Mouse (Mus musculus) kidney, embryonic 14.5 days (tissue): ENCODE measurements around the gene Atad5. TPM values are rescaled to one million over a fixed set of nuclear protein-coding genes. Genes with fewer than 3 reads are reported as not detected.

ENCODE experiments used
- ATAC-seq: fragments of 200-750 bp; cut with Nextera tagmentation; 2 replicates; pipeline ENCODE4 v1.8.0; 2017; ENCODE audit warnings: moderate number of reproducible peaks, mild to moderate bottlenecking, moderate TSS enrichment, moderate library complexity; ENCODE audit not compliant: low FRiP score, low TSS enrichment
- H3K27ac ChIP-seq: fragments of 300-500 bp; sonication (generic); 2 replicates; pipeline ENCODE4 v1.5.1; 2014; ENCODE audit warnings: low read depth, mild to moderate bottlenecking, low read length, moderate library complexity, mixed read lengths
- H3K27me3 ChIP-seq: fragments of 300-500 bp; sonication (generic); 2 replicates; pipeline ENCODE4 v1.6.1; 2014; ENCODE audit warnings: mild to moderate bottlenecking, low read length; ENCODE audit not compliant: control insufficient read depth, insufficient read depth
- H3K36me3 ChIP-seq: fragments of 300-500 bp; sonication (generic); 2 replicates; pipeline ENCODE4 v1.6.1; 2014; ENCODE audit warnings: low read length, mixed read lengths; ENCODE audit not compliant: control insufficient read depth, insufficient read depth
- H3K4me1 ChIP-seq: fragments of 300-500 bp; sonication (generic); 2 replicates; pipeline ENCODE4 v1.6.1; 2014; ENCODE audit warnings: low read length, mixed read lengths; ENCODE audit not compliant: control insufficient read depth, insufficient read depth
- H3K4me2 ChIP-seq: fragments of 300-500 bp; sonication (generic); replicated peaks from 2 replicates; pipeline ENCODE4 v1.6.1; 2014; ENCODE audit warnings: low read depth, mild to moderate bottlenecking, low read length
- H3K4me3 ChIP-seq: fragments of 300-500 bp; sonication (generic); 2 replicates; pipeline ENCODE4 v1.5.1; 2014; ENCODE audit warnings: mild to moderate bottlenecking, low read length
- H3K9ac ChIP-seq: fragments of 300-500 bp; sonication (generic); 2 replicates; pipeline ENCODE4 v1.6.1; 2014; ENCODE audit warnings: low read depth, mild to moderate bottlenecking, low read length, moderate library complexity
- H3K9me3 ChIP-seq: fragments of 300-500 bp; sonication (generic); 2 replicates; pipeline ENCODE4 v1.6.1; 2016; ENCODE audit warnings: low read length; ENCODE audit not compliant: control insufficient read depth
- WGBS: fragments of 180-500 bp; shearing (Covaris S2); extraction: QIAGEN DNeasy Blood & Tissue Kit; methylation state at CpG from one replicate; pipeline ENCODE4 v1.1.7; 2014; 5-methylcytosine and 5-hydroxymethylcytosine counted together
- polyA plus RNA-seq: library from polyadenylated mRNA; unstranded; fragments of >200 nt; fragmentation: Nextera tagmentation; extraction: Ambion mirVana; gene quantifications from 2 replicates; pipeline ENCODE4 v1.2.1, GENCODE M21; 2014

Gene Atad5
- polyA plus RNA-seq, 1 experiment from 2014 or later, result 15.8 TPM

- H3K9ac ChIP-seq, result no peak overlapping the region
- WGBS, result 77% methylated on average over 7 of the region's 7 CpGs
Observed at GRCm38 (mm10) chr11:80163362-80164116, 74.3 kb downstream of the Atad5 start.

GRCm38 (mm10) chr11:80164224-80164623, 75.0 kb downstream of the Atad5 start:
- no peak for ATAC-seq
- WGBS, result 34% methylated on average over 2 of the region's 2 CpGs
- Histone ChIP-seq H3K9me3 (no peaks in the 10 kb centered on the region), H3K27ac (no peak overlapping the region), H3K4me3 (no peak overlapping the region), H3K4me2 (no peak overlapping the region), H3K9ac (no peak overlapping the region), H3K36me3 (no peaks in the 10 kb centered on the region), H3K4me1 (no peaks in the 10 kb centered on the region), H3K27me3 (no peaks in the 10 kb centered on the region)

More at GRCm38 (mm10) chr11:80163362-80164116, 74.3 kb downstream of the Atad5 start:
- Histone ChIP-seq H3K4me3 (no peak overlapping the region), H3K4me1 (no peaks in the 10 kb centered on the region), H3K9me3 (no peaks in the 10 kb centered on the region), H3K27me3 (no peaks in the 10 kb centered on the region), H3K4me2 (no peak overlapping the region), H3K27ac (peak overlapping the region; percentile 69), H3K36me3 (no peaks in the 10 kb centered on the region)
- ATAC-seq, result no peak

- H3K27ac ChIP-seq, result no peak overlapping the region
- H3K4me3 ChIP-seq, result no peak overlapping the region
- WGBS, result 92% methylated on average over 9 of the region's 9 CpGs
- H3K9me3 ChIP-seq, result no peaks in the 10 kb centered on the region
- H3K4me1 ChIP-seq, result no peaks in the 10 kb centered on the region
- H3K9ac ChIP-seq, result no peak overlapping the region
- no peak for ATAC-seq
- H3K4me2 ChIP-seq, result no peak overlapping the region
- no peaks in the 10 kb centered on the region for H3K36me3 ChIP-seq
- H3K27me3 ChIP-seq, result no peaks in the 10 kb centered on the region
Observed at GRCm38 (mm10) chr11:80168121-80168520, 78.9 kb downstream of the Atad5 start.

DNA sequence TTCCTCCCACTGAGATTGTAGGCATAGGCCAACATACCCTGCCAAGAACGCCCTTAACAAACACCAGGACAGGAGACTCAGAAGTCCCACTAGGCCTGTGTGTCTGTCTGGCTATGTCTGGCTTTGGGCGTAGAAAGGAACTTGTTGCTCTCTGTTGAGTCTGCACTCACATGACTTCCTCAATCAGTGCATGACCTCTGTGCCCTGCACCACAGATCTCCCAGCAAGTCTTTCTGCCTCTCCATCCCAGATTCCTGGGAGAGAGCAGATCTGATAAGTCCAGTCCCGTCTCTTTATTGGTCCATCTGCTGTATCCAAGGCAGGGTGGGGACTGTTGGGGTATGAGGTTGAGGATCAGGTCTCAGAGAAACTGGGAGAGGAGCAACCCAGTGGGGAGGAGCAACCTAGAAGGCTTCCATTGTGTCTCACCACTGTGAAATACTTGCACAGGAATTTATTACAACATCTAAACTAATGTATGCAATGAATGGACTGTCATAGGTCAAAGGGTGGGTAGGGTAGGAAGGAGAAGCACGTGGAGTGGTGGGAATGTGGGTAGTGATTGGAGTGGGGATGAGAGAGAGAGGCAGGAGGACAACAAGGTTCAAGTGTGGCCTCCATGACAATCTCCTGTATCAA, 79.5 kb downstream of the Atad5 start:
- H3K9me3 ChIP-seq, result no peaks in the 10 kb centered on the region
- no peak overlapping the region for H3K4me2 ChIP-seq
- H3K27me3 ChIP-seq, result no peaks in the 10 kb centered on the region

GRCm38 (mm10) chr11:80169629-80170028, 80.4 kb downstream of the Atad5 start:
- ATAC-seq, result no peak
- Histone ChIP-seq H3K27ac (no peak overlapping the region), H3K36me3 (no peaks in the 10 kb centered on the region)

More for the DNA sequence above, 79.5 kb downstream of the Atad5 start:
- 78% methylated on average over 4 of the region's 4 CpGs for WGBS
- ATAC-seq, result no peak
- Histone ChIP-seq H3K4me1 (no peaks in the 10 kb centered on the region), H3K9ac (no peak overlapping the region), H3K36me3 (no peaks in the 10 kb centered on the region), H3K27ac (no peak overlapping the region), H3K4me3 (no peak overlapping the region)

GRCm38 (mm10) chr11:80170351-80170750, 81.2 kb downstream of the Atad5 start:
- H3K9ac ChIP-seq, result no peak overlapping the region
- H3K27me3 ChIP-seq, result no peaks in the 10 kb centered on the region
- H3K4me2 ChIP-seq, result no peak overlapping the region
- H3K36me3 ChIP-seq, result no peaks in the 10 kb centered on the region
- no peak overlapping the region for H3K27ac ChIP-seq
- 66% methylated on average over 5 of the region's 5 CpGs for WGBS
- no peaks in the 10 kb centered on the region for H3K9me3 ChIP-seq
- no peaks in the 10 kb centered on the region for H3K4me1 ChIP-seq
- no peak for ATAC-seq
- H3K4me3 ChIP-seq, result no peak overlapping the region

More at GRCm38 (mm10) chr11:80169629-80170028, 80.4 kb downstream of the Atad5 start:
- H3K9ac ChIP-seq, result no peak overlapping the region
- no peaks in the 10 kb centered on the region for H3K27me3 ChIP-seq
- no peak overlapping the region for H3K4me3 ChIP-seq
- no peaks in the 10 kb centered on the region for H3K9me3 ChIP-seq
- no peaks in the 10 kb centered on the region for H3K4me1 ChIP-seq
- WGBS, result 92% methylated on average over 3 of the region's 3 CpGs
- no peak overlapping the region for H3K4me2 ChIP-seq

GRCm38 (mm10) chr11:80171884-80172283, 82.7 kb downstream of the Atad5 start:
- H3K9me3 ChIP-seq, result no peaks in the 10 kb centered on the region
- no peak for ATAC-seq
- no peaks in the 10 kb centered on the region for H3K4me1 ChIP-seq
- no peak overlapping the region for H3K9ac ChIP-seq
- no peaks in the 10 kb centered on the region for H3K27me3 ChIP-seq
- no peak overlapping the region for H3K4me3 ChIP-seq
- no peak overlapping the region for H3K27ac ChIP-seq
- H3K36me3 ChIP-seq, result no peaks in the 10 kb centered on the region
- WGBS, result 70% methylated on average over 4 of the region's 4 CpGs
- no peak overlapping the region for H3K4me2 ChIP-seq

- no peak for ATAC-seq
- 83% methylated on average over 11 of the region's 11 CpGs for WGBS
- Histone ChIP-seq H3K4me3 (no peak overlapping the region), H3K27me3 (no peaks in the 10 kb centered on the region), H3K4me2 (no peak overlapping the region), H3K36me3 (no peaks in the 10 kb centered on the region), H3K9ac (no peak overlapping the region), H3K4me1 (no peaks in the 10 kb centered on the region), H3K27ac (no peak overlapping the region), H3K9me3 (no peaks in the 10 kb centered on the region)
Observed at GRCm38 (mm10) chr11:80173963-80174670, 84.9 kb downstream of the Atad5 start.
